Mouse (Mus musculus): ENCODE data around the gene Pjvk. TPM values are rescaled to one million over a fixed set of nuclear protein-coding genes. Genes with fewer than 3 reads are reported as not detected.
A peak's percentile ranks its signal among the peaks of the same experiment; 100 is the strongest.

Gene Pjvk
- polyA plus RNA-seq, 1 experiment from 2014 or later = 0.63 TPM

- Histone ChIP-seq H3K4me3 (ENCODE audit: low read length) (peak within 1 kb of the TSS; percentile 76), H3K27me3 (ENCODE audit: control insufficient read depth, insufficient read depth, low read depth, low read length) (no peaks in the 10 kb centered on the region), H3K4me1 (replicated peaks; ENCODE audit: control insufficient read depth, insufficient read depth, low read length) (peaks cover 27% of the 10 kb centered on the region), H3K9me3 (ENCODE audit: control insufficient read depth, low read length) (no peaks in the 10 kb centered on the region), H3K9ac (ENCODE audit: low read length) (peak within 1 kb of the TSS; percentile 84), H3K4me2 (ENCODE audit: low read depth, low read length) (peak within 1 kb of the TSS; percentile 58), H3K36me3 (ENCODE audit: control insufficient read depth, insufficient read depth, low read length) (no peaks in the 10 kb centered on the region), H3K27ac (ENCODE audit: low read length) (peak within 1 kb of the TSS; percentile 60)
- 4% methylated on average over 50 of the region's 52 CpGs for WGBS
- ATAC-seq (ENCODE audit: low read depth) = peak; percentile 81
Measured at GRCm38 (mm10) chr2:76674725-76675427, 26.6 kb downstream of the Pjvk start, which contains the start of gene Plekha3. Gene Plekha3 (plus strand): TSS chr2:76675281.

- peaks cover 27% of the 10 kb centered on the region for H3K4me1 ChIP-seq (replicated peaks; ENCODE audit: control insufficient read depth, insufficient read depth, low read length)
- peak overlapping the region; percentile 58 for H3K4me2 ChIP-seq (ENCODE audit: low read depth, low read length)
- peak overlapping the region; percentile 60 for H3K27ac ChIP-seq (ENCODE audit: low read length)
- peak; percentile 31 for ATAC-seq (ENCODE audit: low read depth)
- peak overlapping the region; percentile 84 for H3K9ac ChIP-seq (ENCODE audit: low read length)
- H3K9me3 ChIP-seq (ENCODE audit: control insufficient read depth, low read length) = no peaks in the 10 kb centered on the region
- WGBS = 0% methylated on average over 19 of the region's 44 CpGs
- no peaks in the 10 kb centered on the region for H3K36me3 ChIP-seq (ENCODE audit: control insufficient read depth, insufficient read depth, low read length)
- no peaks in the 10 kb centered on the region for H3K27me3 ChIP-seq (ENCODE audit: control insufficient read depth, insufficient read depth, low read depth, low read length)
- peak overlapping the region; percentile 76 for H3K4me3 ChIP-seq (ENCODE audit: low read length)
Measured at GRCm38 (mm10) chr2:76675451-76675850, 27.2 kb downstream of the Pjvk start.

- WGBS = 5% methylated on average over 4 of the region's 4 CpGs
- Histone ChIP-seq H3K4me2 (ENCODE audit: low read depth, low read length) (peak overlapping the region; percentile 58), H3K4me1 (replicated peaks; ENCODE audit: control insufficient read depth, insufficient read depth, low read length) (peaks cover 27% of the 10 kb centered on the region), H3K27me3 (ENCODE audit: control insufficient read depth, insufficient read depth, low read depth, low read length) (no peaks in the 10 kb centered on the region), H3K9me3 (ENCODE audit: control insufficient read depth, low read length) (no peaks in the 10 kb centered on the region), H3K36me3 (ENCODE audit: control insufficient read depth, insufficient read depth, low read length) (no peaks in the 10 kb centered on the region), H3K4me3 (ENCODE audit: low read length) (peak overlapping the region; percentile 76), H3K9ac (ENCODE audit: low read length) (peak overlapping the region; percentile 84), H3K27ac (ENCODE audit: low read length) (no peak overlapping the region)
- no peak for ATAC-seq (ENCODE audit: low read depth)
Measured at GRCm38 (mm10) chr2:76675949-76676348, 27.7 kb downstream of the Pjvk start.

- Histone ChIP-seq H3K4me1 (replicated peaks; ENCODE audit: control insufficient read depth, insufficient read depth, low read length) (peaks cover 25% of the 10 kb centered on the region), H3K4me2 (ENCODE audit: low read depth, low read length) (peak overlapping the region; percentile 58), H3K4me3 (ENCODE audit: low read length) (peak overlapping the region; percentile 76), H3K27me3 (ENCODE audit: control insufficient read depth, insufficient read depth, low read depth, low read length) (no peaks in the 10 kb centered on the region), H3K27ac (ENCODE audit: low read length) (no peak overlapping the region), H3K9ac (ENCODE audit: low read length) (peak overlapping the region; percentile 84), H3K9me3 (ENCODE audit: control insufficient read depth, low read length) (no peaks in the 10 kb centered on the region), H3K36me3 (ENCODE audit: control insufficient read depth, insufficient read depth, low read length) (no peaks in the 10 kb centered on the region)
- 49% methylated on average over 13 of the region's 13 CpGs for WGBS
- no peak for ATAC-seq (ENCODE audit: low read depth)
Measured at GRCm38 (mm10) chr2:76676401-76677226, 28.3 kb downstream of the Pjvk start.

- ATAC-seq (ENCODE audit: low read depth) = no peak
- Histone ChIP-seq H3K27me3 (ENCODE audit: control insufficient read depth, insufficient read depth, low read depth, low read length) (no peaks in the 10 kb centered on the region), H3K27ac (ENCODE audit: low read length) (no peak overlapping the region), H3K36me3 (ENCODE audit: control insufficient read depth, insufficient read depth, low read length) (peaks cover 38% of the 10 kb centered on the region), H3K9me3 (ENCODE audit: control insufficient read depth, low read length) (no peaks in the 10 kb centered on the region), H3K9ac (ENCODE audit: low read length) (no peak overlapping the region), H3K4me2 (ENCODE audit: low read depth, low read length) (no peak overlapping the region), H3K4me1 (replicated peaks; ENCODE audit: control insufficient read depth, insufficient read depth, low read length) (peaks cover 6% of the 10 kb centered on the region; the same call in 1 of the 2 replicates), H3K4me3 (ENCODE audit: low read length) (no peak overlapping the region)
- WGBS = 84% methylated on average over 8 of the region's 8 CpGs
Measured at GRCm38 (mm10) chr2:76682301-76682700, 34.0 kb downstream of the Pjvk start.

- no peak overlapping the region for H3K9ac ChIP-seq (ENCODE audit: low read length)
- no peak overlapping the region for H3K27ac ChIP-seq (ENCODE audit: low read length)
- no peak overlapping the region for H3K4me2 ChIP-seq (ENCODE audit: low read depth, low read length)
- ATAC-seq (ENCODE audit: low read depth) = no peak
- H3K4me1 ChIP-seq (replicated peaks; ENCODE audit: control insufficient read depth, insufficient read depth, low read length) = no peaks in the 10 kb centered on the region
- 80% methylated on average over 3 of the region's 3 CpGs for WGBS
- H3K36me3 ChIP-seq (ENCODE audit: control insufficient read depth, insufficient read depth, low read length) = peaks cover 43% of the 10 kb centered on the region
- no peaks in the 10 kb centered on the region for H3K9me3 ChIP-seq (ENCODE audit: control insufficient read depth, low read length)
- H3K27me3 ChIP-seq (ENCODE audit: control insufficient read depth, insufficient read depth, low read depth, low read length) = no peaks in the 10 kb centered on the region
- H3K4me3 ChIP-seq (ENCODE audit: low read length) = no peak overlapping the region
Measured at GRCm38 (mm10) chr2:76686986-76687385, 38.7 kb downstream of the Pjvk start.

- no peak for ATAC-seq (ENCODE audit: low read depth)
- Histone ChIP-seq H3K4me2 (ENCODE audit: low read depth, low read length) (no peak overlapping the region), H3K9me3 (ENCODE audit: control insufficient read depth, low read length) (no peaks in the 10 kb centered on the region), H3K36me3 (ENCODE audit: control insufficient read depth, insufficient read depth, low read length) (peaks cover 40% of the 10 kb centered on the region), H3K9ac (ENCODE audit: low read length) (no peak overlapping the region), H3K27ac (ENCODE audit: low read length) (no peak overlapping the region), H3K27me3 (ENCODE audit: control insufficient read depth, insufficient read depth, low read depth, low read length) (no peaks in the 10 kb centered on the region), H3K4me3 (ENCODE audit: low read length) (no peak overlapping the region), H3K4me1 (replicated peaks; ENCODE audit: control insufficient read depth, insufficient read depth, low read length) (no peaks in the 10 kb centered on the region)
- 63% methylated on average over 3 of the region's 3 CpGs for WGBS
Measured at GRCm38 (mm10) chr2:76687608-76688007, 39.3 kb downstream of the Pjvk start.

GRCm38 (mm10) chr2:76688162-76688561, 39.9 kb downstream of the Pjvk start:
- H3K4me1 ChIP-seq (replicated peaks; ENCODE audit: control insufficient read depth, insufficient read depth, low read length) = no peaks in the 10 kb centered on the region
- ATAC-seq (ENCODE audit: low read depth) = no peak

GRCm38 (mm10) chr2:76690436-76691204, 42.3 kb downstream of the Pjvk start:
- Histone ChIP-seq H3K9me3 (ENCODE audit: control insufficient read depth, low read length) (no peaks in the 10 kb centered on the region), H3K4me2 (ENCODE audit: low read depth, low read length) (no peak overlapping the region), H3K36me3 (ENCODE audit: control insufficient read depth, insufficient read depth, low read length) (peaks cover 26% of the 10 kb centered on the region), H3K27me3 (ENCODE audit: control insufficient read depth, insufficient read depth, low read depth, low read length) (no peaks in the 10 kb centered on the region), H3K4me1 (replicated peaks; ENCODE audit: control insufficient read depth, insufficient read depth, low read length) (no peaks in the 10 kb centered on the region), H3K27ac (ENCODE audit: low read length) (peak overlapping the region; percentile 53; the same call in 1 of the 2 replicates), H3K9ac (ENCODE audit: low read length) (no peak overlapping the region), H3K4me3 (ENCODE audit: low read length) (no peak overlapping the region)
- ATAC-seq (ENCODE audit: low read depth) = peak; percentile 85
- 66% methylated on average over 12 of the region's 12 CpGs for WGBS

More at GRCm38 (mm10) chr2:76688162-76688561, 39.9 kb downstream of the Pjvk start:
- H3K36me3 ChIP-seq (ENCODE audit: control insufficient read depth, insufficient read depth, low read length) = peaks cover 37% of the 10 kb centered on the region
- WGBS = 40% methylated on average over 7 of the region's 7 CpGs
- H3K9ac ChIP-seq (ENCODE audit: low read length) = no peak overlapping the region
- H3K9me3 ChIP-seq (ENCODE audit: control insufficient read depth, low read length) = no peaks in the 10 kb centered on the region
- H3K27me3 ChIP-seq (ENCODE audit: control insufficient read depth, insufficient read depth, low read depth, low read length) = no peaks in the 10 kb centered on the region
- no peak overlapping the region for H3K4me3 ChIP-seq (ENCODE audit: low read length)
- H3K4me2 ChIP-seq (ENCODE audit: low read depth, low read length) = no peak overlapping the region
- H3K27ac ChIP-seq (ENCODE audit: low read length) = no peak overlapping the region

All from lung, embryonic 16.5 days (tissue).